Mouse (Mus musculus) midbrain, embryonic 13.5 days (tissue): ENCODE data around the gene Rpa2. TPM values are rescaled to one million over a fixed set of nuclear protein-coding genes. Genes with fewer than 3 reads are reported as not detected.

Experiments used
- ATAC-seq: fragments of 200-750 bp; cut with Nextera tagmentation; 2 replicates; pipeline ENCODE4 v1.8.0; 2017; ENCODE audit warnings: mild to moderate bottlenecking, moderate TSS enrichment, moderate library complexity
- H3K27ac ChIP-seq: fragments of 300-500 bp; sonication (generic); 2 replicates; pipeline ENCODE4 v1.5.1; 2015; ENCODE audit warnings: inconsistent platforms, mild to moderate bottlenecking, moderate library complexity
- H3K27me3 ChIP-seq: fragments of 300-500 bp; sonication (generic); 2 replicates; pipeline ENCODE4 v1.6.1; 2015; ENCODE audit warnings: mild to moderate bottlenecking, inconsistent platforms
- H3K36me3 ChIP-seq: fragments of 300-500 bp; sonication (generic); 2 replicates; pipeline ENCODE4 v1.6.1; 2015; ENCODE audit warnings: mild to moderate bottlenecking, inconsistent platforms
- H3K4me1 ChIP-seq: fragments of 300-500 bp; sonication (generic); replicated peaks from 2 replicates; pipeline ENCODE4 v1.6.1; 2015; ENCODE audit warnings: inconsistent platforms
- H3K4me2 ChIP-seq: fragments of 300-500 bp; sonication (generic); replicated peaks from 2 replicates; pipeline ENCODE4 v1.6.1; 2015; ENCODE audit warnings: moderate library complexity, mild to moderate bottlenecking, inconsistent platforms
- H3K4me3 ChIP-seq: fragments of 300-500 bp; sonication (generic); replicated peaks from 2 replicates; pipeline ENCODE4 v1.5.1; 2015; ENCODE audit warnings: mild to moderate bottlenecking, inconsistent platforms
- H3K9ac ChIP-seq: fragments of 300-500 bp; sonication (generic); replicated peaks from 2 replicates; pipeline ENCODE4 v1.6.1; 2015; ENCODE audit warnings: mild to moderate bottlenecking, inconsistent platforms
- H3K9me3 ChIP-seq: fragments of 300-500 bp; sonication (generic); 2 replicates; pipeline ENCODE4 v1.6.1; 2016; ENCODE audit warnings: mild to moderate bottlenecking, inconsistent platforms
- WGBS: fragments of 180-500 bp; shearing (Covaris S2); methylation state at CpG from one replicate; pipeline ENCODE4 v1.1.7; 2015; 5-methylcytosine and 5-hydroxymethylcytosine counted together
- polyA plus RNA-seq: library from polyadenylated mRNA; unstranded; fragments of >200 nt; fragmentation: Nextera tagmentation; extraction: Ambion mirVana; gene quantifications from 2 replicates; pipeline ENCODE4 v1.2.1, GENCODE M21; 2015

The Rpa2 gene
- polyA plus RNA-seq, 1 experiment from 2014 or later = 58.6 TPM

DNA sequence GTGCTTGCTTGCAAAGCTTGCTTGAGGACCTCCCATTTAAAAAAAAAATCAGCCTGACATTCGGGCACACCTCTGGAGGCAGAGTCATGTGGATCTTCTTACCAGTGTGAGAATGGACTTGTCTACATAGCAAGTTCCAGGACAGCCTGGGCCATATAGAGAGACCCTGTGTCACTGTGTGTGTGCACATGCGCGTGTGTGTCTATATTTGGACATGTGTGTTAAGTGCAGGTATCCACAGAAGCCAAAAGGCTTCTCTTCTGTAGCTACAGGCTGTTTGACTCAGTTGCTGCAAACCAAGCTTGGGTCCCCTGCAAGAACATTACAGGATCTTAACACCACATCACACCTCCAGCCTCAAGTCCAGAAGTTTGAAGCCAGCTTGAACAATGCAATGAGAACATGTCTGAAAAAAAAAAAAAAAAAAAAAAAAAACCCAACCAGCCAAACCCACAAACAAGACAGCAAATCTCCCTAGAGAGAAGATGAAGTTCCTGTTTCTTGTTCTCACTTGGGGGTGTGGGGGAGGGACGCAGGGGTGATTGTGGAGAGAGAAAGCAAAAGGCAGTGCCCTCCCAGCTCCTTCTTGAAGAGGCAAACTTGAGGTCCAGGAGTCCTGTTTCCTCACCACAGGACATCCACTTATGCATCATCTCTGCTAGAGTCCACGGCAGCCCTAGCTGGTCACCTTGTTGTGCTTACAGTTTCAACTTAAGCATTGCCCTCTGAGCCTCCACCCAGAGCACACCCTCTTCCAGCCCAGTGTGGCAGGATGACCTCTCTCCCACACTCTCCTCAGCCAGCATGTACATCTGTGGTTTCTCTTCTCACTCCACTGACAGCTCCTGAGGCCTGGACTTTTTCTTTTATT is 39.9 kb downstream of the Rpa2 start:
- no peak overlapping the region for H3K27ac ChIP-seq
- H3K4me2 ChIP-seq = no peak overlapping the region
- no peaks in the 10 kb centered on the region for H3K4me1 ChIP-seq
- H3K9ac ChIP-seq = no peak overlapping the region
- 0 out of 2 replicates have a peak, but pooled peaks cover 8% of the 10 kb centered on the region for H3K9me3 ChIP-seq
- H3K4me3 ChIP-seq = no peak overlapping the region
- WGBS = 82% methylated on average over 5 of the region's 5 CpGs
- no peak for ATAC-seq
- no peaks in the 10 kb centered on the region for H3K27me3 ChIP-seq
- no peaks in the 10 kb centered on the region for H3K36me3 ChIP-seq

DNA sequence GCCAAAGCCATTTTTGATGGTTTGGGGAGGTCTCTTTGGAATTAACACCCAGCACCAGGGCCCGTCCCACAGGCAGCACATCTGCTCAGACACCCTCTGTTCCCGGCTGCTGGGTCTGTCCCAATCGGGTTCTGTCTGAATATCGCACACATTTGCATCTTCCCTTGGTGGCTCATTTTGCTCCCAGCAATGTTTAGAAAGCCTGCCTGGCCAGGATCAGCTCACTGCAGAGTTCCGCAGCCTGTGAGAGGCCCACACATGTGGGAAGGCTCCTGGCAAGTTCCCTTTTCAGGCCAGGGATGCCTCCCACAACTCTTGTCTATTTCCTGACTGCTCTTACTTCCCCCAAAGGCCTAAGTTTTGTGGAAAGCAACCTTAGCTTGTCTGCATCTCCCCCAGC is 41.5 kb downstream of the Rpa2 start:
- H3K4me1 ChIP-seq = no peaks in the 10 kb centered on the region
- no peak overlapping the region for H3K4me2 ChIP-seq
- no peak overlapping the region for H3K27ac ChIP-seq
- H3K9me3 ChIP-seq = 0 out of 2 replicates have a peak, but pooled peaks cover 8% of the 10 kb centered on the region
- H3K4me3 ChIP-seq = no peak overlapping the region
- ATAC-seq = no peak
- H3K9ac ChIP-seq = no peak overlapping the region
- WGBS = 90% methylated on average over 5 of the region's 5 CpGs
- no peaks in the 10 kb centered on the region for H3K36me3 ChIP-seq
- H3K27me3 ChIP-seq = no peaks in the 10 kb centered on the region

DNA sequence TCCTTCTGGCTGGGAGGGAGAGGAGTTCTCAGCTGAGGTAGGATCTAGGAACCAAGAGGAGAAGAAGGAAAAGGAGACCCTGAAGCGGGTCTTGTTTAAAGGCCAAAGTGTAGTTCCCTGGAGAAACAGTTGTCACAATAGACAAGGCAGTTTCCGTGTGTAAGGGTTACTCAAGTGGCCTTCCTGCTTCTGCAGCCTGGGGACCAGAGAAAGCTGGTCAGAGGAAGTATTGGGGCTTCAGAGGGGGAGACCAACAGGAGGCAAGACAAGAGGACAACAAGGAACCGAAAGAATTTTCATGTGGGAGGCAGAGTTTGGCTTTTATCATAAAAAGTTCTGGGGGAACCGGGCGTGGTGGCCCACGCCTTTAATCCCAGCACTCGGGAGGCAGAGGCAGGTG is 48.3 kb downstream of the Rpa2 start:
- 87% methylated on average over 7 of the region's 7 CpGs for WGBS
- Histone ChIP-seq H3K4me3 (no peak overlapping the region), H3K9ac (no peak overlapping the region), H3K36me3 (no peaks in the 10 kb centered on the region), H3K4me1 (no peaks in the 10 kb centered on the region), H3K9me3 (peaks cover 25% of the 10 kb centered on the region), H3K4me2 (no peak overlapping the region), H3K27ac (no peak overlapping the region), H3K27me3 (no peaks in the 10 kb centered on the region)
- ATAC-seq = no peak

DNA sequence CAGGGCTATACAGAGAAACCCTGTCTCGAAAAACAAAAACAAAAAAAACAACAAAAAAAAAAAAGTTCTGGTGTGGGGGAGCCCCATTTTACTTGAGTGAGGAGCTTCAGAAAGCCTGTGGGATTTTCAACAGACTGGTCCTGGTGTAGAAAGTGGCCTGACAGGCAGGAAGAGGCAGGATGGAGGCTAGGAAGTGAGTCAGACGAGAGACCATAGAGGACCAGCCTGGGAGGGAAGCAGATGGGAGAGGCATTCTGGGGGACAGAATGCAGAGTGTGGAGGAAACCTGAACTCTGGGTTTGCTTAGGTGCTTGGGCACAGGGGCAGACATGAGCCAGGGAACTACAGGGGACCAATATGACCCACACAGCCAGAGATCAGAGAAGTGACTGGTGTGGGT is 48.7 kb downstream of the Rpa2 start:
- no peak overlapping the region for H3K4me3 ChIP-seq
- no peaks in the 10 kb centered on the region for H3K27me3 ChIP-seq
- no peaks in the 10 kb centered on the region for H3K36me3 ChIP-seq
- H3K27ac ChIP-seq = no peak overlapping the region
- no peak for ATAC-seq
- no peak overlapping the region for H3K9ac ChIP-seq
- 75% methylated on average over 2 of the region's 2 CpGs for WGBS
- H3K4me2 ChIP-seq = no peak overlapping the region
- no peaks in the 10 kb centered on the region for H3K4me1 ChIP-seq
- peaks cover 23% of the 10 kb centered on the region for H3K9me3 ChIP-seq

DNA sequence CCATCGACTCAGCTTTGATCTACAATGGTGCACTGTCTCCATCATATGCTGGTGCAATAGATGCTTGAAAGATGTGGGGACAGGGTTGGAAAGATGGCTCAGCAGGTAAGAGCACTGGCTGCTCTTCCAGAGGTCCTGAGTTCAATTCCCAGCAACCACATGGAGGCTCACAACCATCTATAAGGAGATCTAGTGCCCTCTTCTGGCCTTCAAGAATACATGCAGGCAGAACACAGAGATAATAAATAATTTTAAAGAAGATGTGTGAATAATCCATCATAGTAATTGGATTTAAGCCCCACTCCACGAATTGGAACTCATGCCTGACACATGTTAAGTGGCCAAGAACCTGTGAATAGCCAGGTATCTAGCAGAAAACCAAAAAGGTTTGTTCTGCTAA is 50.3 kb downstream of the Rpa2 start:
- Histone ChIP-seq H3K4me3 (no peak overlapping the region), H3K27ac (no peak overlapping the region), H3K4me1 (no peaks in the 10 kb centered on the region), H3K9ac (no peak overlapping the region), H3K36me3 (no peaks in the 10 kb centered on the region), H3K9me3 (peaks cover 23% of the 10 kb centered on the region), H3K27me3 (no peaks in the 10 kb centered on the region), H3K4me2 (no peak overlapping the region)
- ATAC-seq = no peak
- 51% methylated on average over 2 of the region's 2 CpGs for WGBS

DNA sequence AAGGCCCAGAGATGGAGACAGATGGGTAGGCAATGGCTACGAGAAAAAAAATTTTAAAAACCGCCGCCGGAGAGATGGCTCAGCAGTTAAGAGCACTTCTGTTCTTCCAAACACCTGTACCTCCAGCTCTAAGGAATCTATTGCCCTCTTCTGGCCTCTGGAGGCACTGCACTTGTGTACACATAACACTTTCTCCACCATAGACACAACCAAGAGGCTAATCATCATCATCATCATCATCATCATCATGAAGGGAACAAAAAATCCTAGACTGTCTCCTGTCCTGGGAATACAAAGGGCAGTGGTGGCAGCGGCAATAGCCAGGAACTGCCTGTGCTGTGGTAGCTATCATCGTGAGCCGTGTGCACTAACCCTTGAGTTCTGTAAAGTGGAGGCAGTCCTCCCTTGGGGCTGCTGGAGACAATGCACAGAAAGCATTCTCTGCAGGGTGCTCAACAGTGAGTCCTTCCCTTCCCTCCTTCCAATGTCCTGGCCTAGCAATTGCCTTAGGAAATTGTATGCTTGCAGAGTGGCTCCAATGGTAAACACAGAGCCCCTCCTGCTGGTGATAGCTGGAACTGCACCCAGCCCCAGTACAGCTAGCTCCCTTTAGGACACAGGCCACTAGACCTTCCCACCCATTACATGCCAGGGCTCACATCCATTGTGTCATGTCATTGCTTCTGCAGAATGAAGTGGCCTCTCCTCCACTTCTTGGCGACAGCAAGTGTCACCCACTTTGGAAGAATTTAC is 55.7 kb downstream of the Rpa2 start:
- no peak for ATAC-seq
- no peak overlapping the region for H3K4me2 ChIP-seq
- H3K4me3 ChIP-seq = no peak overlapping the region
- no peak overlapping the region for H3K27ac ChIP-seq
- H3K4me1 ChIP-seq = no peaks in the 10 kb centered on the region
- WGBS = 78% methylated on average over 8 of the region's 8 CpGs
- no peaks in the 10 kb centered on the region for H3K27me3 ChIP-seq
- H3K9ac ChIP-seq = no peak overlapping the region
- peaks cover 23% of the 10 kb centered on the region for H3K9me3 ChIP-seq
- peaks cover 48% of the 10 kb centered on the region for H3K36me3 ChIP-seq

Other genes starting within 250 kb of the Rpa2 start
- gene Atpif1, start 234.7 kb upstream of the Rpa2 start, polyA plus RNA-seq = 1,327 and 1,380 TPM in 2 replicates
- gene Dnajc8, start 232.8 kb upstream of the Rpa2 start, polyA plus RNA-seq = 158 and 173 TPM in 2 replicates
- gene Ptafr, start 204.3 kb upstream of the Rpa2 start, polyA plus RNA-seq = 0.41 and 0.51 TPM in 2 replicates
- gene Eya3, start 129.3 kb upstream of the Rpa2 start, polyA plus RNA-seq = 18.1 and 19.9 TPM in 2 replicates
- 4.4 and 5.6 TPM in 2 replicates for gene Xkr8, start 35.8 kb upstream of the Rpa2 start, polyA plus RNA-seq
- 0.61 and 0.82 TPM in 2 replicates for gene Smpdl3b, start 11.1 kb upstream of the Rpa2 start, polyA plus RNA-seq
- gene Themis2, start 28.1 kb downstream of the Rpa2 start, polyA plus RNA-seq = 0.46 and 0.67 TPM in 2 replicates
- gene Ppp1r8, start 74.8 kb downstream of the Rpa2 start, polyA plus RNA-seq = 59.8 and 60.4 TPM in 2 replicates
- 133 and 144 TPM in 2 replicates for gene Stx12, start 116.2 kb downstream of the Rpa2 start, polyA plus RNA-seq
- gene Fam76a, start 154.2 kb downstream of the Rpa2 start, polyA plus RNA-seq = 39.1 and 45.1 TPM in 2 replicates
- gene Fgr, start 205.8 kb downstream of the Rpa2 start, polyA plus RNA-seq = 0.12 TPM in 1 of 2 replicates, not detected in the other
- 10.4 and 12.6 TPM in 2 replicates for gene Ahdc1, start 242.9 kb downstream of the Rpa2 start, polyA plus RNA-seq